Mouse (Mus musculus) frontal cortex, postnatal 36 days (tissue): Measurements from ENCODE around the gene Gm44579.

Experiments
- DNase-seq, 2 experiments: peaks; one replicate each; pipeline ENCODE4 v3.0.0; 2022; ENCODE audit warnings: low spot score in 2 of 2

The Gm44579 gene

DNA sequence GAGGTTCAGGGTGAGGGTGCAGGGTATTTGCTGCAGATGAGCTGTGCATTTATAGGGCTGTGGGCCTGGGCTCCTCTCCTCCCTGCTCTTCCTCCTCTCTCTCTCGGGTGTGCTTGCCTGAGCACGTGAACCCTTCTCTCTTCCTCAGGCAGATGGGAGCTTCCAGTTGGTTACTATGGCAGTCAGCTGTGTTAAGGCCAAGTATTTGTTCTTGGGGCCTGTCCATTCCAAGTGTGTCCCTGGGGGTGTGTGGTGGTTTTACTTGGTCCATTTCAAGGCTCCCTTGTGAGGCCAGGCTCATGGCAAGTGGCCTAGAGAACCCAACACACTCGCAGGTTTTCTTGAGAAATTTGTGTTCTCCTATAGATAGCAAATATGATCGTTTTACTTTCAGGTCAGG is at the start of gene Gm44579, which contains the start of gene Olfr287:
Gene Gm44579, minus strand, starts transcription at position 101 of the 400 bp plus-strand sequence.
Gene Olfr287, minus strand, starts transcription at position 180 of the 400 bp plus-strand sequence.
- DNase-seq: peak in 1 of 2 experiments; percentile 6

DNA sequence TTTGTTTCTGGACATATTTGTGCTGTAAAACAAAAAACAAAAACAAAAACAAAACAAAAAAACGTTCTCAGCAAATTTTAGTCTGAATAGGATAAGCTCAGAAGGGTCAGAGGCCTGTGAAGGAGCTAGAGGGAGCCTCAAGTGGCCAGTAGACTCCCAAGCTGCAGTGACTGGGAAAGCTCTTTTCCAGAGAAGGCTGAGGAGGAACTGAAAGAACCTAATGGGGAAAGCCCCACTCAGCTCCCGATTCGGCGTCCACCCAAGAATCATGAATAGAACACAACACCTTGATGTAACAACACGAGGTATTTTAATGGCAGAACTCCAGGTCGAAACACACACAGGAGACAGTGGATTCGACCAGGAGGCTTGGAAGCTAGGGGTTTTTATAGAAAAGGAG is 37.0 kb upstream of the Gm44579 start:
- DNase-seq: no peak

DNA sequence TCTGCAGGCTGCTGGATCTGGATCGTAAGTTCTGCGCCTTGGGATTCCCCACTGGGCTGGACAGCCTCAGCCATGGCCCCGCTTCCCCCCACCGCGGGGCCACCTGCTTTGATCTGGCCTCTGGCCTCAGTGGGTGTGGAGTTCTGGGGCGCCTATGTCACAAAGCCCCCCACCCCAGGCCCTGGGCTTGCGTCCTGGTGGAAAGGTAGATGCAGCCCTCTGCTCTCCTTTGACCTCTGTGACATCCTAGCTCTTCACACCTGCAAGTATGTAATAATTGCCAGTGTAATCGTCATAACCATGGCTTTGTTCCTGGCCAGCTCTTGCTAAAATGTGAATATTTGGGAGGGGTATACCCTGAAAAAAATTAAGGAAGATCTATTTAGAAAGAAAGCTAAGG is 36.4 kb upstream of the Gm44579 start, which contains the start of gene H1fnt:
Gene H1fnt, minus strand, starts transcription at position 101 of the 400 bp plus-strand sequence.
- no peak for DNase-seq

DNA sequence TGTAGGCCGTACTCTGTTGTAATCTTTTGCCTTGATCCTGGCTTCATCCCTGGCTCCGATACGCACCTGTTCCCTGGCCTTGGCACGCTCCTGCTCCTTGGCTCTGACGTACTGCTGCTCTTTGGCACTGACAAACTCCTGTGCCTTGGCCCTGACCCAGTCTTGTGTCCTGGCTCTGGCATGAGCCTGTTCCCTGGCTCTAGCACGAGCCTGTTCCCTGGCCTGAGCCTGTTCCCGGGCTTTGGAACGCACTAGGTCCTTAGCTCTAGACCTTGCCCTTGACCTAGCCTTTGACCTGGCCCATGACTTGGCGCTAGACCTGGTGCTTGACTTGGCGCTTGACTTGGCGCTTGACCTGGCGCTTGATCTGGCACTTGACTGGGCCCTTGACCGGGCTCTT is 35.5 kb upstream of the Gm44579 start:
- DNase-seq: no peak

DNA sequence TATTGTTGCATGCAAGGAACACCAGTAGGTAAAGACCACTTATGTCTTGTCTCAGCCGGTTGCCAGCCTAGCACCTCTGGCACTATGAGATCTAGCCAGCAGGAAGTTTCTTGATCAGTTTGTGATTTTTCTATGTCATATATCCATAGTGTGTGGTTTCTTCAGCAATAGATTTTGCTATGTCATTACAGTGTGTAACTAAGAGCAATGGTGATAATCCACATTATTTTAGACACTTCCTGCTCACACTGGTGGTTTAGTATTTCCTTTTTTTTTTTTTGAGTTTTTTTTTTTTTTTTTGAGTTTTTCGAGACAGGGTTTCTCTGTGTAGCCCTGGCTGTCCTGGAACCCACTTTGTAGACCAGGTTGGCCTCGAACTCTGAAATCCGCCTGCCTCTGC is 14.7 kb upstream of the Gm44579 start:
- DNase-seq: no peak

DNA sequence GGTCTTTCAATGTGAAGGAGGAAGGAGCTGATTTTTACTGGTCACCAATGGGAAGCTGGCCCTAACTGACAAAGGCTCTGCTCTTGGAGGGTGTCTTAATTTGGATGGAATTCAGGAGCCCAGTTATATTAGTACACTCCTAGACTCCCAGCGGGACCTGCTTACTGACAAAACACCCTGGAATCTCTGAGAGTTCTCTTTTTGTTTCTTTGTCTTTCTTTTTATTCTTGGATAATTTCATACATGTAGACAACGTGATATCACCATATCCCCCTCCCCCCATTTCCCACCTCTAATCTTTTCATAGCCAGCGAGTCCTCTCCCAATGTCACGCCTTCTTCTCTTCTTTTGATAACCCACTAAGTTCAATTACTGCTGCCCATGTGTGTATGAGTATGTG is 13.6 kb upstream of the Gm44579 start, which contains the start of gene Olfr286:
Gene Olfr286, minus strand, starts transcription at position 101 of the 400 bp plus-strand sequence.
- DNase-seq: no peak

DNA sequence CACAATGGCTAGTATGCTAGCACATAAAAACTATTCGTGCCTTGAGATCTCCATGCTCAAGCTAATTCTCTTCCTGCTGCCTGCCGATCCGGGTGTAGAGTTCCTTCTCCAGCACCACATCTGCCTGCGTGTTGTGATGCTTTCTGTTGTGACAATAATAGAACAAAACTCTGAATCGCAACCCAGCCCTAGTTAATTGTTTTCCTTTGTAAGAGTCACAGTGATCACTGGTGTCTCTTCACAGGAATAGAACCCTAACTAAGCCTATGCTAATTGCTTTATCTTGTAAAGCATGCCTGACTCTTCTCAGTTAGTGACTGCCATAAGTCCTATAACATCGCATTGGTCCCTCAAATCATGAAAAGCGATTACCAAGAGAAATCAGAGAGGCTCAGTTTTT is 5.3 kb upstream of the Gm44579 start:
- DNase-seq: no peak

DNA sequence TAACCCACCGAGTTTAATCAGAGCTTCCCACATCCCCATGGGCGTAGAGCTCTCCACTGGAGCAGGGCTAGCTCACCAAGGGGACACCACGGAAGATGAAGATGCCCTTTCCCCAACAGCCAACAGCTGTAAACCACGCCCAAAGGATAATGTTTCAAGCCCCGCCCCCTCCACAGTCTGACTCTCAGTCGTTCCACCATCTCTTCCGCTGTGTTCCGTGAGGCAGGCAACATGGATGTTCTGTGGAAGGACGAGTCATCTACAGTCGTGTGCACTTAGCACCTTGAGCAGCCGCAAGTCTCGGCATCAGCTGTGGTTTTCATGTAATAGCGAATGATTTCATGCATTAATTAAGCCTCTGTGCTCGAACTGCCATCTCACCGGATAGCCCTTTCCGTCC is 4.8 kb upstream of the Gm44579 start:
- no peak for DNase-seq

DNA sequence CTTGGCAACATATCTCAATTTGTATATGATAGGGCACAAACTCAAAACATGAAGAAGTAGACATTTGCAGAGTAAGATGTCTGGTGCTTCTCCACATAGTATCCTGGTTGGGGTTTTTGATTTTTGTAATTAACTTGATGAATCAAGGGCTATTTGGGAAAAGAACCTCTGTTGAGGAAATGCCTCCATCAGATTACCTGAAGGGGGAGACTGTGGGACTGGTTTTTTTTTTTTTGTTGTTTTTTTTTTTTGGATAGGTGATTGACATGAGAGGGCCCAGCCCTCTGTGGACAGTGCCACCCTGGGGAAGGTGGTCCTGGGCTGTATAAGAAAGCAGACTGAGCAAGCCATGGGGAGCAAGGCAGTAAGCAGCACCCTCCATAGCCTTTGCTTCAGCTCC is 1.6 kb upstream of the Gm44579 start:
- DNase-seq: no peak

DNA sequence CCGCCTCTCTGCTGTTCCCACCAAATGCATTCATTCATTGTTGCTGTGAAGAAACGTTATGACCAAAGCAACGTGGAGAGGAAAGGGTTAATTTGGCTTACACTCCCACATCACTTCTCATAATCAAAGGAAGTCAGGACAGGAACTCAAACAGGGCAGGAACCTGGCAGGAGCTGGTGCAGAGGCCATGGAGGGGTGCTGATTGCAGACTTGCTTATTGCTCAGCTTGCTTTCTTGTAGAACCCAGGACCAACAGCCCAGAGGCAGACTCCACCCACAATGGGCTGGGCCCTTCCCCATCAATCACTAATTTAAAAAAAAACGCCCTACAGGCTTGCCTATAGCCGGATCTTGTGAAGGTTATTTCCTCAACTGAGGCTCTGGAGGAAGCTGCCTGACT is 6.6 kb downstream of the Gm44579 start:
- no peak for DNase-seq

DNA sequence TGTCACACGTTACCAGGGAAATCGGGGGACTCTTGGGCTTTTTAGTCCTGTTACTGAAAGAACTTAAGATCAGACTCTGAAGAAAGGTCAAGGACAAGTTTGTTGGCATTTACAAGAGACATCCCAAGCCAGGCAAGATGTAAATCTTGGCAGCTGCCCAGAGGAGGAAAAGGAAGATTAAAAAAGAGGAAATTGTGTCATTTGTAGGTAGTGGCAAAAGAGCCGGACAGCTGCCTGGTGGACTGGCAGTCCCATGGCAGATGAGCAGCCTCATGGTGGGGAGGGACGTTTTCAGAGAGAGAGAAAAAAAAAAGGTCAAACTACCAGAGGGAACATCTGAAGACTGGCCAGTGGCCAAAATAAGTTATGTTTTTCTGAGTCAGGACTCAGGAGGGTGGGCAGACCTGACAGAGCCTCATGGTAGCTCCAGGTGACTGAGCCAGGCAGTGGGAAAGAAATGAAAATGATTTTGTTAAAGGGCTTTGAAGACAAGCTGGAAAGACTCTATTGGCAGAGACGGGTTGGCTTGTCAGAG is 7.4 kb downstream of the Gm44579 start:
- no peak for DNase-seq

DNA sequence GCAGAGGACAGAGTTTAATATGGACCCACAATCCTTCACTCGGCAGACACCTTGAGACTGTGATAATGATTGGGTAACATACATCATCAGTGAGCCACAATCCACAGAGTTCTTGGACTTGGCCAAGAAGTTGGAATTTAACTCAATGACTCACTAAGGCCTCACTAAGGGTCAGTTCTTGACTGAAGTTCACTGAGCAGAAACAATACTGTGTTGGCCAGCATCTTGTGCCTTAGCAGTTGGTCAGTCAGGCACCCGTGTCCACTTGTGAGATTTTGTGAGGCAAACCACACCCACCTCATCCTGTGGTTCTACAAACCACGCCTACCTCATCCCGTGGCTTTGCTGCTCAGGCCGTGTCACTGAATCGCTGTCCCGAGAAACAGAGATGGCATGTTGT is 11.1 kb downstream of the Gm44579 start:
- DNase-seq: no peak

DNA sequence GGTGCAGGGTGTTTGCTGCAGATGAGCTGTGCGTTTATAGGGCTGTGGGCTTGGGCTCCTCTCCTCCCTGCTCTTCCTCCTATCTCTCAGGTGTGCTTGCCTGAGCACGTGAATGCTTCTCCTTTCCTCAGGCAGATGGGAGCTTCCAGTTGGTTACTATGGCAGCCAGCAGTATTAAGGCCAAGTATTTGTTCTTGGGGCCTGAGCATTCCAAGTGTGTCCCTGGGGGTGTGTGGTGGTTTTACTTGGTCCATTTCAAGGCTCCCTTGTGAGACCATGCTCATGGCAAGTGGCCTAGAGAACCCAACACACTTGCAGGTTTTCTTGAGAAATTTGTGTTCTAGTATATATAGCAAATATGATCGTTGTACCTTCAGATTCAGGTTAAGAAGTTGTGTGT is 25.3 kb downstream of the Gm44579 start, which contains the start of gene Olfr288:
Gene Olfr288, minus strand, starts transcription at position 101 of the 400 bp plus-strand sequence.
- DNase-seq: no peak

DNA sequence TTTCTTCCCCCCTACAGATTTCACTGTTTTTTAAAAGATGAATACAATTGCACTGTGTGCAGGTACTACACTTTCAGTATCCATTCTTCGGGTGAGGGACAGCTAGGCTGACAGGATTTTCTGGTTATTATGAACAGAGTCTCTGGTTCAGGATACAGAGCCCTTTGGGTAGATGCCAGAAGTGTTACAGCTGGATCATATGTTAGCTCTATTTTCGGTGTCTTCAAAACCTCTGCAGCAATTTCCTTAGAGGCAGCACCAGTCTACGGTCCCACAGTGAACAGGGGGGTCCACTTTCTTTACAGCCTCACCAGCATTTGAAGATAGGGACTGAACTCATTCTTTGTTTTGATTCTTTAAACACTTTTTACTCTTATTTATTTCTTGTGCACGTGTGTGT is 36.3 kb downstream of the Gm44579 start:
- no peak for DNase-seq

DNA sequence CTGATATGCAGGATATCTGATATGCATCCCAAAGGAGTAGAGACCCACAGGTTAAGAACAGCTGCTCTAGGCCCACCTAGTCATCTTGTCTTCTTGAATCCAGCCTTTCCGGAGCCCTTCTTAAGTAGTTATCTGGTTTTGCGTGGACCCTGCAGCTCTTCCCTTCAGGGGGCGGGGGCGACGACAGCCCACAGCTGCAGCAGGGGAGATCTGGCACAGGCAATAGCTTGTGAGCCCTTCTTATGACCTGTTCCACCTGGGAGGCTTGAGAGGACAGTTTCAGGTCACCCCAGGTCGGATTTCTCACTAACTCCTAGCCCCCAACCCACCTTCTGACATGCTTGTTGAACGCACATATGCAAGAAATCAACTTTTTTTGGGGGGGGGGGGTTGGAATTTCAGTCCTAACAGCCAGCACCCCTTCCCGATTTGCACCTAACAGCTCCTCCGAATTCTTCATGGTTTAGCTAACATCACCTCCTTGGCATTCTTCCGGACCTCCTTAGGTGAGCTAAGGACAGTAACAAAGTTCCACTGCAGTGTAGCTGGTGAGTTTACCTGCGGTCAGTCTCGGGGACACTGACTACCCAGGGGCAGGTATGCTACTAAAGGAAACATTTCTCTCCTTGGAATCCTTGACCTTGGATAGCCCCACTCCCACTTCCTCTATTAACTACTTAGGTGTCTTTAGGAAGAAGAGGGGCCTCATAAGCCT is 38.8 kb downstream of the Gm44579 start:
- no peak for DNase-seq

DNA sequence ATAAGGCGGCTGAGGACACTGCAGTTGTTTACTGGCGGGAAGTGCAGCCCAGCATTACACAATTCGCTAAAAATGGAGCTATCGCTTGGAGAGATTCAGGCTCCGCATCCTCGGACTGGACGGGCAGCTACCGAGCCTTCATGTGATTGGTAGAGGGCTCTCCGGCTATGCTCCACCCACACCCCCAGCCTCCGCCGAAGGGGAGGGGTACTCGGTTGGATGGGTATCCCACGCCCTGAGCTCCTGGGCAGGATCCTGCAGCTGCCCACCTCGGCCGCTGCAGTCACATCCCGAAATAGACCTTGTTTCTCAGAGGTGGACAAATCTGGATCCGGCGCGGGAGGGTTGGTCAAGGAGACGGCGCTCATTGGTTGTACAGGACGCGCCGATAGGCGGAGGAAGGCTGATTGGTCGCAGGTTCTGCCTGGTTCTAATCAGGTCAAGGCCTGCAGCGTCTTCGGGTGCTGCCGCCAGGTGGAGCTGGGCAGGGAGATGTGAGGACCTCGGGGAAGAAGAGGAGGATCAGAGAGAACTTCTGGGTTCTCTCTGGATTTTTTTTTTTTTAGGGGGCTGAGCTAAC is 39.6 kb downstream of the Gm44579 start:
- DNase-seq: peak; percentile 93 to 96

DNA sequence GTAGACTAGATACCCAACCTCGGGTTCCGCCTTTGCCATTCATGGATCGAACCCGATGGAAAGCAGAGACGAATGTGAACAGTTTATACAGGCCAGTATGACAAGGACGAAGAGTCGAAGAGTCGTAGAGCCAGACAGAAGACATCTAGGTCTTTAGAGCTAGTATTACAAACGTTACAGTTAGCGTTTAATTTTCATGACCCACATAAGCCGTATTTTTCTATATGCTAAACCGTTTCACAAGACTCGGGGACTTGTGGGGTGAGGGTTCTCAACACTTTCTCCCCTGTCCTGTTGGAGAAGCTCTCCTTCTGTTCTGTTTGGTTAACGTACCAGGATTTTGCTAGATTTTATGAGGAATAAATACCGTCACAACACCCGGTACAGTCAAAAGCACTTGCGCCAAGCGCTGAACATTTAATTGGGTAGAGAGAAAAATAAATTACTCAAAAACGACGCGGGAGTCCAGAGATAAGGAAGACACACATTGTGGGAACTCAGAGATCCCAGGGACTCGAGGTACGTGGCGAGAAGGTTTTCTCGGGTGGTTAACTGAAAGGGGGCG is 40.1 kb downstream of the Gm44579 start:
- no peak for DNase-seq

DNA sequence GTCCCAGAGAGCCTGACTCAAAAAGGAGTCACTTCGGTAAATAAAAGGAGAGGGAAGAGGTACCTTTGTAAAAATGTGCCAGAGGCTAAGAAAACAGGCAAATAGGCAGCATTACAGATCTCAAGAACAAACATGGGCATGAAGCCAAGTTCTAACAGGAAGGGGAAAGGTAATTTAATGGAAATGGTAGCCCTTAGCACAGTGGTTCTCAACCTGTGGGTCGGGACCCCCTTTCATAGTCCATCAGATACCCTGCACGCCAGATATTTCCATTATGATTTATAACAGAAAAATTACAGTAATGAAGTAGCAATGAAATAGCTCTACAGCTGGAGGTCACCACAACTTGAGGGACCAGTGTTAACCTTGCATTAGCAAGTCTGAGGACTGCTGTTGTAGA is 43.5 kb downstream of the Gm44579 start:
- DNase-seq: no peak

DNA sequence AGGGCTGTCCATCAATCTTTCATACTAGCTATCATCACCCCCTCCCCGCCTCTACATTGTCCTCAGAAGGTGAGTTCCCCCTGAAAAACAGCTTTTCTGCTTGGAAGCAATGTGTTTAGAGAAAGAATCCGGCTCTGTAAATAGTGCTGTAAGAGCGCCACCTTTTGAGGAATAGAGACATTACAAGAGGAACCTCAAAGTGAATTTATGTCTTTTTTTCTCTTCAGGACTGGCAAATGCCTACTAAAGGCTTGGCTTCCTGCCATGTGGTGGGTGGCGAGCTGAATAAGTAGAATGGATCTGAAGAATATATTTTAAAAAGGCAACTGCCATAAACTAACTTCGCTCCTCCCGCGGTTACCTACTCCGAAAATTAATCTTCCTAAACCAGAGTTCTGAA is 47.0 kb downstream of the Gm44579 start:
- DNase-seq: peak; percentile 73 to 89

DNA sequence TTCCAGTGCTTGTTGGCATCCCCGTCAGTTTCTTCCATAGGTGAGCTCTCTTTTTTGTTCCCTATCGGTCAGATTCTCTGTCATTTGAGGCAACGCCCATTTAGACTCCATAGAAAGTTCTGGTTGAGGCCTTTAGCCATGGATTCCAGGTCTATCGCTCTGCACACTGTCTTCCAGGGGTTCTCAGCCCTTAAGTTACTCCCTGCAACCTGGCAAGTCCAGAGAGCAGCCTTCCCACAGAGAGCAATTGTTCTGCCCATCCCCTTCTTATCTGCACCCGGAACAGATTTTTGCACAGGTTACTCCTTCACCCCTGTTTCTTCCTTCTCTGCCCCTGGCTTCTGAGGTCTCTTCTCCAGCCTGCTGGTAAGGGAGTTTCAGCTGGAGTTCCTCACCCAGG is 48.7 kb downstream of the Gm44579 start:
- no peak for DNase-seq

DNA sequence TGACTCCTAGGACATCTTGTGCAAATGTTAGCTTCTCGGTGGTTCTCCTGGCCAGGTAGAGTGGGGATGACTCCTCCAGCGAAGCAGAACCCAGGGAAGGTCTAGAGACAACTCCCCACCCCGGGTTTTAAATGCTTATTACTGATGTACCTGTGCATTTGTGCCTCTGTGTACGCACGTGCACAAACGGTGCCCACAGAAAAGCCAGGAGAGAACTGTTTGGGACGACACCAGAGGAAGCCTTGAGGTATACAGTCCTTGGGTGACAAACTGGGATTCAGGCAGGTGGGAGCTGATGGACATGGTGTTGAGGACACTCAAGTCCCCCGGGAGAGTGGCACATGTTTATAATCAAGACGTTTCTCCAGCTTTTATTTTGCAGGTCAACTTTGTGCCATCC is 49.9 kb downstream of the Gm44579 start:
- no peak for DNase-seq

DNA sequence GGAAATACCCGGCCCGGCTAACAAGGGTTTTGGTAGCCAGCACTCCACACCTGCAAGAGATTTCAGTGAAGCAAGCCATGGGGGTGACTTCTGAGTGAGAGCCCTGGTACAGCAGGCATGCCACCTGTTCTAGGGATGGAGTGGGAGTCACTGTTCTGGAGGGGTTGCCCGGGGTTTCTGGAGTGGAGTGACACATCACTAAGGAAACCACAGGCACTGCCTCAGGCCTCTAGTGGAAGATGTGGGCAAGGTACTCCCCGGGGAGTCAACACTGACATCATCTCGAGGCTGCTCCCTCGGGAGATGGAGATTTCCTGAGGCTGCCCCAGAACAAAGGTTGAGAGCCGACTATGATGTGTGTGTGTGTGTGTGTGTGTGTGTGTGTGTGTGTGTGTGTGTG is 50.4 kb downstream of the Gm44579 start:
- DNase-seq: peak; percentile 58 to 63

DNA sequence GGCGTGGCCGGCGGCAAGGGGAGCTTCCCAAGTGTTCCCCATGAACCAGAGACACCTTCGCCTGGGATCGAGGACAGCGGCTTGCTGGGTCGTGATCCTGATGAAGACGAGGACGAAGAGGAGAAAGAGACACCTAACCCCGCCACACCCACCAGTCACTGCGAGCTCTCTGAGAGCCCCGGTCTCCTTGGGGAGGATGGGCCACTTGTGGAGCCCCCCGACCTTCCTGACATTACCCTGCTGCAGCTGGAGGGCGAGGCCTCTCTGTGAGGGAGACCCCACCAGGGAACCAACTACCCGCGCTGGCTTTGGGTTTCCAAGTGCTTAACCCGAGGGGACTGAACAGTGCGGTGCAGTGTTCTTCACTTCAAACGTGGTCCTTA is 52.2 kb downstream of the Gm44579 start:
- DNase-seq: no peak
